Mouse (Mus musculus) hindbrain, embryonic 10.5 days (tissue): ENCODE results near the gene Ccdc63. TPM values are rescaled to one million over a fixed set of nuclear protein-coding genes. Genes with fewer than 3 reads are reported as not detected.
"Not testable (repeated sequence)": the region's sequence is repeated elsewhere in the genome, so short reads cannot be mapped to it uniquely, and the experiment has no call there.

Source experiments
- DNase-seq: peaks from one replicate; pipeline ENCODE4 v3.0.0-alpha.2; 2017; ENCODE audit warnings: low spot score
- H3K27ac ChIP-seq: fragments of 300-500 bp; sonication (generic); 2 replicates; pipeline ENCODE4 v1.5.1; 2016; ENCODE audit warnings: mild to moderate bottlenecking, moderate library complexity
- H3K27me3 ChIP-seq: fragments of 300-500 bp; sonication (generic); 2 replicates; pipeline ENCODE4 v1.6.1; 2016; ENCODE audit warnings: mild to moderate bottlenecking; ENCODE audit not compliant: poor library complexity, insufficient read depth, severe bottlenecking
- H3K36me3 ChIP-seq: fragments of 300-500 bp; sonication (generic); 2 replicates; pipeline ENCODE4 v1.6.1; 2016; ENCODE audit warnings: mild to moderate bottlenecking, moderate library complexity
- H3K4me1 ChIP-seq: fragments of 300-500 bp; sonication (generic); replicated peaks from 2 replicates; pipeline ENCODE4 v1.6.1; 2016; ENCODE audit warnings: mild to moderate bottlenecking
- H3K4me3 ChIP-seq: fragments of 300-500 bp; sonication (generic); 2 replicates; pipeline ENCODE4 v1.5.1; 2016; ENCODE audit warnings: mild to moderate bottlenecking, moderate library complexity
- H3K9me3 ChIP-seq: fragments of 300-500 bp; sonication (generic); 2 replicates; pipeline ENCODE4 v1.6.1; 2016; ENCODE audit warnings: mild to moderate bottlenecking, moderate library complexity
- WGBS: fragments of 180-500 bp; shearing (Covaris S2); methylation state at CpG from one replicate; pipeline ENCODE4 v1.1.7; 2016; 5-methylcytosine and 5-hydroxymethylcytosine counted together
- polyA plus RNA-seq: library from polyadenylated mRNA; unstranded; fragments of >200 nt; fragmentation: Nextera tagmentation; extraction: Ambion mirVana; gene quantifications from 2 replicates; pipeline ENCODE4 v1.2.1, GENCODE M21; 2016

The Ccdc63 gene
- 0.12 TPM in 1 of 2 replicates, not detected in the other for polyA plus RNA-seq

DNA sequence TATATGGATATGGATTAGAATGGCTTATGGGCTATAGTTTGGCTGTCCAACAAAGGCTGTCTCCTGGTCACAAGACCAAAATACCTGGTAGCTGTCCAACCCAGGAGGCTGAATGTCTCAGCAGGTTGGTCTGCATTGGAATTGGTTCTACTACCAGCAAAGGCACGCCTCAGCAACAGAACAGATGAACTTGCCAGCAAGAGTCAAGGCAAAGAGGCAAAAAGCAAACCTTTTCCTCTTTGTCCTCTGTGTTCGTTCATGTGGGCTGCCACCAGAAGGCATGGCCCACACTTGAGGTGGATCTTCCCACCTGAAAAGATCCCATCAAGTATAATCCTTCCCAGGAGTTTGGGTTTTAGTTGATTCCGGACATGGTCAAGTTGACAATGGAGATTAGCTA, at the start of gene Ccdc63:
Gene Ccdc63, minus strand, starts transcription at position 101 of the 400 bp plus-strand sequence.
- Histone ChIP-seq H3K27me3 (no peaks in the 10 kb centered on the region; the same call in 1 of the 2 replicates), H3K9me3 (no peaks in the 10 kb centered on the region)
- WGBS: 89% methylated on average over 3 of the region's 3 CpGs

DNA sequence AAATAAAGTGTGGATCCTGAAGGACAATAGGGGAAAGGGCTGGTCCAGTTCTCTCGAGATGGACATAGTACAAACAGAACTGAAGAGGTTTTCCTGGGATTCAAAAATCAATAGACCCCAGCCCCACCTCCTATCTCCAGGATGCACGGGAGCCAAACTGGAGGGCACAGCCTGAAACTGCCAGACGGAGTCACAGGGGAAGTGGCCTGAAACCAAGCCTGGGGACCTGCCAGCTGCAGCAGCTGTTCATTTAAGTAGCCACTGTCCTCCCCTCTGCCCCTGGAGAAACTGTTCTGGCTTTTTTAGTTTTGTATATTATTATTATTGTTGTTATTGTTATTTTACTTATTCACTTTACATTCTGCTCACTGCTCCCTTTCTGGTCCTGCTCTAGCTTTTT, 48.5 kb upstream of the Ccdc63 start:
- Histone ChIP-seq H3K27me3 (no peaks in the 10 kb centered on the region), H3K4me3 (no peak overlapping the region), H3K4me1 (peaks cover 3% of the 10 kb centered on the region), H3K9me3 (peaks cover 11% of the 10 kb centered on the region; the same call in 1 of the 2 replicates), H3K27ac (no peak overlapping the region), H3K36me3 (peaks cover 10% of the 10 kb centered on the region; the same call in 1 of the 2 replicates)
- 66% methylated on average over 3 of the region's 3 CpGs for WGBS
- no peak for DNase-seq

More for the DNA sequence above, at the start of gene Ccdc63:
- no peak for DNase-seq
- H3K36me3 ChIP-seq: no peaks in the 10 kb centered on the region
- H3K27ac ChIP-seq: no peak within 1 kb of the TSS
- no peak within 1 kb of the TSS for H3K4me3 ChIP-seq
- H3K4me1 ChIP-seq: 0 out of 2 replicates have a peak, but pooled peaks cover under 1% of the 10 kb centered on the region

DNA sequence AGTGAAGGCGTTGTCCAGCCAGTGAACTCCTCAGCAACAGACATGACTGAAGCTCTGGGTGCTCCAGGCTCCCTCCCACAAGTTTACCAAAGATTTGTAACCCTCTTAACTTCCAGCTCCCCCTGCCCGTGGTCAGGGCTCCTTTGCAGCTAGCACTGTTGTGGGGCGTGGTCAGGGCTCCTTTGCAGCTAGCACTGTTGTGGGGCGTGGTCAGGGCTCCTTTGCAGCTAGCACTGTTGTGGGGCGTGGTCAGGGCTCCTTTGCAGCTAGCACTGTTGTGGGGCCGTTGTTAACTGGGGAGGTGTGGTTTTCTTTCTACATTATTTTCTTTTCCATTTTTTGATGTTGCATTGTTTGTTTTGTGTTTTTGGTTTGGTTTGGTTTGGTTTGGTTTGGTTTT, 44.2 kb upstream of the Ccdc63 start:
- not testable (repeated sequence) for H3K27ac ChIP-seq, H3K4me3 ChIP-seq, H3K4me1 ChIP-seq, H3K27me3 ChIP-seq, DNase-seq
- Histone ChIP-seq H3K9me3 (peaks cover 11% of the 10 kb centered on the region; the same call in 1 of the 2 replicates), H3K36me3 (peaks cover 13% of the 10 kb centered on the region; the same call in 1 of the 2 replicates)
- WGBS: 96% methylated on average over 6 of the region's 6 CpGs

DNA sequence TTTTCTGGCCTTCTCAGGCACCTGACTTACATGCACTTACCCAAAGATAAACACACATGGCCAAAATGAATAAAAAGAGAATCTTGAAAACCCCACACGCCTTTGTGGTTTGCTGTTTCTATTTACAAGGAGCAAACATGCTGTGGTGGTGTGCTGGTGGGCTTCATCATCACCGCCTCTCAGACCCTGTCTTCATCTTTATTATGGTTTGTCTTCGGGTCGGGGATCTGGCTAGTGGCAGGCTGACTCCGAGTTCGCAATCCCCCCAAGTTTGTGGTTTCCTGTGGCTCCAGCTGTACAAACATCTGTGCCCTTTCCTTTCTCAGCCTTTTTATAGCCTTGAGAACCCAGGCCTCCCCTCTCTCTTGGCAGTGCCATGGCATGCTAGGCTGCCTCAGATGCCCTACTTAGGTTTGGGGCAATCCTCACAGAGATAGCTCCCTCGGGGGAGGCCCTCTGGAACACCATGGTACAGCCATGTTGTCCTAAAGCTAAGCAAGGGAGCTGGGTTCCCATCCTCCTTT, 43.7 kb upstream of the Ccdc63 start:
- Histone ChIP-seq H3K27me3 (no peaks in the 10 kb centered on the region), H3K27ac (no peak overlapping the region), H3K9me3 (peaks cover 11% of the 10 kb centered on the region; the same call in 1 of the 2 replicates), H3K36me3 (peaks cover 14% of the 10 kb centered on the region; the same call in 1 of the 2 replicates), H3K4me1 (no peaks in the 10 kb centered on the region), H3K4me3 (no peak overlapping the region)
- no peak for DNase-seq
- WGBS: 80% methylated on average over 7 of the region's 7 CpGs

DNA sequence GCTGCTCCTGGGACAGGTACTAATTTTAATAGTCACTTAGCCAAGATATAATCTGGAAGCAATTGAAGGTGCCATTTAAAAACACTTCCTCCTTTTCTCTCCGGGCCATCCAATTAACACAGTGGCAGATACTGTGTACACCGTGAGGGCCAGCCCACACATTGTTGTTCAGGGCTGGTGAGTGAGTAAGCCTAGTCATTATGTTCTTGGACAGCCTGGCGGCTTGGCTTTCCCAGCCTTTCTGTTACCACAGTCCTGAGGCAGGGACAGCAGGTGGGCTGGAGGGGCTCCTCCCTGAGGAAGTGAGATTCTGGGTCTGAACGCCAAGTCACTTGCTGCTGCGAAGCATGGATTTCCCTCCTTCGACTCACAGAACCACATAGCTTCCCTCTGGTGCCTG, 39.0 kb upstream of the Ccdc63 start:
- Histone ChIP-seq H3K4me1 (no peaks in the 10 kb centered on the region), H3K4me3 (no peak overlapping the region), H3K9me3 (peaks cover 4% of the 10 kb centered on the region; the same call in 1 of the 2 replicates), H3K27ac (0 out of 2 replicates have a peak overlapping the region, but pooled peaks have one; percentile 3), H3K36me3 (peaks cover 47% of the 10 kb centered on the region), H3K27me3 (no peaks in the 10 kb centered on the region)
- WGBS: 66% methylated on average over 6 of the region's 6 CpGs
- no peak for DNase-seq

DNA sequence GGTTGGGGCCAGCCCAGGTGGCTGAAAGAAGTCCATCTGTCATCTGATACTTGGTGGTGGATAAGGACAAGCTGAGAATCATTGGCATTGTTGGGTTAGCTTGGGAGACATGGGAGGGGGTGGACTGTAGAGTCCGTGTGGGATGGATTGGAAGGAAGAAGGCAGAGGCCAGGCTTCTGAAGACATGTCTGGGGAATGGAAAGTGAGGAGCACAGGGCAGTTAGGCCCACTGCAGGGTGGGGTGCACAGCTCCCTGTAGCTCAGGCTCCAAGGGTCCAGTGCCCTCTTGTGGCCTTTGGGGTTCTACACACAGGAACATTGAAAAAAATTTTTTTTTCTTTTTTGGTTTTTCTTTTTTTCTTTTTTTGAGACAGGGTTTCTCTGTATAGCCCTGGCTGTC, 35.8 kb upstream of the Ccdc63 start:
- Histone ChIP-seq H3K36me3 (peaks cover 64% of the 10 kb centered on the region), H3K27ac (no peak overlapping the region), H3K4me3 (no peak overlapping the region), H3K9me3 (no peaks in the 10 kb centered on the region), H3K4me1 (no peaks in the 10 kb centered on the region), H3K27me3 (no peaks in the 10 kb centered on the region)
- peak; percentile 35 for DNase-seq
- WGBS: 65% methylated on average over 1 of the region's 1 CpGs

DNA sequence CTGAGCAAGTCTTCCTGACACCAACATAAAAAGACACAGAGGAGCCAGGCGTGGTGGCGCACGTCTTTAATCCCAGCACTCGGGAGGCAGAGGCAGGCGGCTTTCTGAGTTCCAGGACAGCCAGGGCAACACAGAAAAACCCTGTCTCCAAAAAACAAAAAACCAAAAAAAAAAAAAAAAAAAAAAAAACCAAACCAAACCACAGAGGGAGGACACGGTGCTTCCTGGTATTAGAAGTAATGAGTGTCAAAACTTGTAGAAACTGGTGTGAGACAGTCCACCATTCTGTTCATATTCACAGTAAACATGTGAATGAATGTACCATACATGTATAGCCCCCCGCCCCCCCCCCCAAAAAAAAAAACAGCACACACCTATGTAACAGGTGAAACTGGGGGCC, 35.3 kb upstream of the Ccdc63 start:
- H3K36me3 ChIP-seq: peaks cover 68% of the 10 kb centered on the region
- WGBS: 91% methylated on average over 7 of the region's 7 CpGs
- H3K4me1 ChIP-seq: no peaks in the 10 kb centered on the region
- no peak overlapping the region for H3K4me3 ChIP-seq
- no peak for DNase-seq
- H3K9me3 ChIP-seq: no peaks in the 10 kb centered on the region
- no peaks in the 10 kb centered on the region for H3K27me3 ChIP-seq
- H3K27ac ChIP-seq: no peak overlapping the region

DNA sequence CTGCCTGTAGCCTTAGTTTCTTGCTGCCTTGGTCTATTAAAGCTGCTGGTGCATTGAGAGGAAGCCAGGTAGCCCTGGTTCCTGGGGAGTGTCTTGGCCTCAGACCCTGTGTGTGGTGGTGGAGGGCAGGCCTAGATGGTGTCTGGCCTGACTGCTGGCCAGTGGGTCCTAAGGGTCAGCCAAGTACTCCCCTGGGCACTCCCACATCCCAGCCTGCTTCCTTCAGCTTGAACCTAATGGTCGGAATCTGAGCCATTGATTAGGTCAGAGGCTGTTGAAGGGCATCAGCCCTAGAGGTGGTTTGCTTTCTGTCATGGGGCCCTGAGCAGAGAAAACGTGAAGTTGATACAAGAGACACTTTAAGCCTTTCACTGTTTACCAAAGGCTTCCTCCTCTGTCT, 34.8 kb upstream of the Ccdc63 start:
- Histone ChIP-seq H3K36me3 (peaks cover 74% of the 10 kb centered on the region), H3K4me3 (no peak overlapping the region), H3K9me3 (no peaks in the 10 kb centered on the region), H3K27ac (no peak overlapping the region), H3K4me1 (no peaks in the 10 kb centered on the region), H3K27me3 (no peaks in the 10 kb centered on the region)
- no peak for DNase-seq
- WGBS: 81% methylated on average over 2 of the region's 2 CpGs

DNA sequence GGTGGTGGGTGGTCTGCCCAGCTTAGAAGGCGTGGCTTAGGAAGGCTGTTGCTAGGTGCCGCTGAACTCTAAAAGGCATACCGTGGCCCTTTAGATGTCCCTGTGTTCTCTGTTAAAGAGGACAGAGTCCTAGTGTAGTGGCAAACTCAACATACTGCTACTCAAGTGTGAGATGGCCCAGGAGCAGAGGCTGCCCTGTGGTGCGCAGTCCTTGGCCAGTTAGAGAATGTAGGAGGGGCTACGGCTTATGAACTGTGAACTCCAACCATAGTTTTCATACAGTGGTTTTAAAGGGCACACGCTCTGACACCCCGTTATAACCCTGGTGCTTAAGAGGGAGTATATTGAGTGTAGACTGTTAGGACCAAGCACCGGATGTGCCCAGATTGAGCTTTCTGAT, 30.4 kb upstream of the Ccdc63 start:
- Histone ChIP-seq H3K27ac (no peak overlapping the region), H3K9me3 (no peaks in the 10 kb centered on the region), H3K27me3 (no peaks in the 10 kb centered on the region), H3K4me1 (peaks cover 8% of the 10 kb centered on the region), H3K4me3 (no peak overlapping the region), H3K36me3 (peaks cover 90% of the 10 kb centered on the region)
- WGBS: 94% methylated on average over 8 of the region's 8 CpGs
- DNase-seq: no peak

DNA sequence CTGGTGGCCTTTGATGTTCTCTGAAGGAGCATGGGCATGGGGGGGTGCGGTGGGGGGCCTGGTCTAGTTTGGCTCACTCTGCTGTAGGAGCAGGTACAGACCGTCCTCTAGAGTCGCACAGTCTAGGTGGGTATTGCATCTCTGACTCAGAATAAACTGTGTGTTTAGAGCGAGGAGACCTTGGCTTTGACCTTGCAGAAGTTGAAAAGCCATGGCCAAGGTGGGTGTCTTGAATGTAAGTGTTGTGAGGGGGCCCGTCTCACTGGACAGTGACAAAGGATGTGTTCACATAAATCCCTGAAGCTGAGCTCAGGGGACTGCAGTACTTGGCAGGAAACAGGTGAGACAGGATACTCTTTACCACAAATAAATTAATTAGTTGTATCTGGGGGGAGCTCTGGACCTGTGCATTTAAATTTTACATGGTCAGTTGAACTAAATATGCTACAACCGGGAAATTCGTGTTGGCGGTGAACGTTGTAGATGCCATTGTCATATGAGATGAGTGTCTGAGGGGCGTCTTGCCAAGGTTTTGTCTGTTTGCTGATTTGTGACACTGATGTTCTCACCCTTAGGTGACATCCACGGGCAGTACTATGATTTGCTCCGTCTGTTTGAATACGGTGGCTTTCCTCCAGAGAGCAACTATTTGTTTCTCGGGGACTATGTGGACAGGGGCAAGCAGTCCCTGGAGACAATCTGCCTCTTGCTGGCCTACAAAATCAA, 27.9 kb upstream of the Ccdc63 start:
- peaks cover 33% of the 10 kb centered on the region for H3K4me1 ChIP-seq
- H3K27me3 ChIP-seq: no peaks in the 10 kb centered on the region
- WGBS: 95% methylated on average over 14 of the region's 14 CpGs
- H3K9me3 ChIP-seq: no peaks in the 10 kb centered on the region
- H3K27ac ChIP-seq: no peak overlapping the region
- no peak overlapping the region for H3K4me3 ChIP-seq
- peaks cover 100% of the 10 kb centered on the region for H3K36me3 ChIP-seq
- no peak for DNase-seq

DNA sequence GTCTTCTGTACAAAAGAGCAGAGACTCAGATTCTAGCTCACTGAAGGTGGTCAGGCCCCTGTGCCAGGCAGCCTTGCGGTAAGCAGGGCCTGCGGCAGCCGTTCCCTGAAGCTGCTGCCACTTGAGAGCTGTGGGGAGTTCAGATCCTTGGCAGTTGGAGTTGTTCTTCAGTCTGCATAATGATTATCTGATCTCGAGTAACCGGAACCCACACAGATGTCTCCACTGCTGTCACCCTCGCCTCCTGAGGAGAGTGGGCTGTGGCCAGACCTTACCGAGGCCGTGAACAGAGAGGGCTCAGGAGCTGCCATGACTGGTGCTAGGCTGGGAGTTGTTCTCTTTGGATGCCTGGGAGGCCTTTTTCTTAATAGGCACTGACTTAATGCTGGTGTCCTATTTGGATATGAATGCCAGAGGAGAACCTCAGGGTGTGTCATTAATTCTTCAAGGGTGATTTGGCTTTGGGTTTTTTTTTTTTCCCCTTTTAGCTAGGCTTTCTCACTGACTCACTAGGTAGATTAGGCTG, 26.1 kb upstream of the Ccdc63 start:
- Histone ChIP-seq H3K4me1 (peaks cover 51% of the 10 kb centered on the region), H3K9me3 (no peaks in the 10 kb centered on the region), H3K27me3 (no peaks in the 10 kb centered on the region), H3K4me3 (no peak overlapping the region), H3K27ac (peak overlapping the region; percentile 50; the same call in 1 of the 2 replicates), H3K36me3 (peaks cover 100% of the 10 kb centered on the region)
- 69% methylated on average over 8 of the region's 8 CpGs for WGBS
- DNase-seq: no peak

DNA sequence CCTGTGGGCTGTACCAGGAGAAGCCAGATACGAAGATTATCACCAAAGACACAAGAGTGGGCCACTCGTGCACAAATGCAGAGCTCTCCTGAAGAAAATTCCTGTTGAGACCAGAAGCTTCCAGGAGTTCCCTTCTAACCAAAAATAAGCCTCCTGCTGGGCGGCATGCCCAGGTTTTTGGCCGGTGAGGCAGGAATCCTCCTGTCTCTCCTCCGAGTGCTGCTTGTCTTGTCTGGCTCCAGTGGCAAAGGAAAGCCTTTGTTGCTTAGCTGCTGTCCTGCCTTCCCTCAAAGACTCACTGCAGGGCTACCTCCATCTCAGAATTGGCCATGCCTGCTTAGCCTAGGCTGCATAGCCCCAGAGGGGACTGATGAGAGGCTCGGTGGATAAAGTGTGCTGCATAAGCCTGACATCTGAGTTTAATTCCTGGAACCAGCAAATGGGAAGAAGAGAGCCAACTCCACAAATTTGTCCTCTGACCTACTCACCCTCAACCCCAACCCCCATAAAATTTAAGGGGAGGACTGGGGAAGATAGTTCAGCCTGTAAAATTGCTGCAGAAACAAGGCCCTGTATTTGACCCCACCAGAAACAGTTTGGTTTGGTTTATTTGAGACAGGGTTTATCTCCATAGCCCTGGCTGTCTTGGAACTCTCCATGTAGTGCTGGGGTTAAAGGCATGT, 24.8 kb upstream of the Ccdc63 start:
- WGBS: 73% methylated on average over 6 of the region's 6 CpGs
- no peaks in the 10 kb centered on the region for H3K9me3 ChIP-seq
- H3K36me3 ChIP-seq: peaks cover 100% of the 10 kb centered on the region
- H3K4me1 ChIP-seq: peaks cover 64% of the 10 kb centered on the region
- no peak overlapping the region for H3K27ac ChIP-seq
- no peaks in the 10 kb centered on the region for H3K27me3 ChIP-seq
- peak overlapping the region; percentile 11; the same call in 1 of the 2 replicates for H3K4me3 ChIP-seq
- DNase-seq: no peak

DNA sequence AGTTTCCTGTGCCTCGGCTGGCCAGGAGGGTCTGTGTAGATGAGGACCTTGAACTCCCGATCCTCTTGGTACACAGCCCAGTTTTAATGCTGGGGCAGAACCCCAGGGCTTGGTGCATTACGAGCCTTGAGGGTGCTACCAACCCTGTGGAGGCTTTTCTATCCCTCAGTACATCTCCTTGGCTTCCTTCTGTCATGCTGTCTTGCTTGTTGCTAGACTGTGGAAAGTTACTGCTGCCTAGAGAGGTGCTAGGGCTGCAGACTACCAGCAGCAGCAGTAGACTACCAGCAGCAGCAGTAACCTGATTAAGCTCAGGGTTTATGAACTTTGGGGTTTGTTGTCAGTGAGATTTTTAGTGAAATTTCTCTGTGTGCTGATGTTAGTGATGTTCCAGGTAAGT, 23.4 kb upstream of the Ccdc63 start:
- Histone ChIP-seq H3K27me3 (no peaks in the 10 kb centered on the region), H3K4me3 (no peak overlapping the region), H3K4me1 (peaks cover 75% of the 10 kb centered on the region), H3K27ac (no peak overlapping the region), H3K36me3 (peaks cover 97% of the 10 kb centered on the region), H3K9me3 (no peaks in the 10 kb centered on the region)
- no peak for DNase-seq
- 82% methylated on average over 3 of the region's 3 CpGs for WGBS
